Mouse (Mus musculus) kidney, postnatal 4 days (tissue): Measurements from ENCODE around the gene Zfp408.
"Not testable (repeated sequence)": the region's sequence is repeated elsewhere in the genome, so short reads cannot be mapped to it uniquely, and the experiment has no call there.

ENCODE experiments used
- DNase-seq, 2 experiments: peaks; one replicate each; pipeline ENCODE4 v3.0.0; 2021; ENCODE audit warnings: mixed read lengths in 2 of 2

Gene Zfp408

GRCm38 (mm10) chr2:91650360-91650995, 887 bp upstream of the Zfp408 start:
- no peak for DNase-seq

- peak; percentile 24 to 43 for DNase-seq
Measured at GRCm38 (mm10) chr2:91649152-91649551, 439 bp downstream of the Zfp408 start.

GRCm38 (mm10) chr2:91646733-91647132, 2.9 kb downstream of the Zfp408 start:
- peak; percentile 78 for DNase-seq

GRCm38 (mm10) chr2:91645811-91646210, 3.8 kb downstream of the Zfp408 start:
- DNase-seq = no peak

- DNase-seq = no peak
Measured at GRCm38 (mm10) chr2:91645354-91645753, 4.2 kb downstream of the Zfp408 start.

- DNase-seq = no peak
Measured at GRCm38 (mm10) chr2:91644021-91644420, 5.6 kb downstream of the Zfp408 start.

- no peak for DNase-seq
Measured at GRCm38 (mm10) chr2:91642825-91643415, 6.7 kb downstream of the Zfp408 start.

- no peak for DNase-seq
Measured at GRCm38 (mm10) chr2:91638931-91639330, 10.7 kb downstream of the Zfp408 start.

GRCm38 (mm10) chr2:91636727-91637338, 12.8 kb downstream of the Zfp408 start:
- DNase-seq = no peak

- no peak for DNase-seq
Measured at GRCm38 (mm10) chr2:91636229-91636628, 13.4 kb downstream of the Zfp408 start, which contains the start of gene F2. Gene F2 (minus strand): TSS chr2:91636414.

GRCm38 (mm10) chr2:91635486-91635885, 14.1 kb downstream of the Zfp408 start:
- DNase-seq = no peak

GRCm38 (mm10) chr2:91634841-91635240, 14.8 kb downstream of the Zfp408 start:
- DNase-seq = no peak

- no peak for DNase-seq
Measured at GRCm38 (mm10) chr2:91633334-91633977, 16.1 kb downstream of the Zfp408 start.

GRCm38 (mm10) chr2:91632316-91632715, 17.3 kb downstream of the Zfp408 start:
- no peak for DNase-seq

GRCm38 (mm10) chr2:91631826-91632225, 17.8 kb downstream of the Zfp408 start:
- DNase-seq = no peak

- DNase-seq = no peak
Measured at GRCm38 (mm10) chr2:91630384-91630783, 19.2 kb downstream of the Zfp408 start.

GRCm38 (mm10) chr2:91629682-91630081, 19.9 kb downstream of the Zfp408 start:
- no peak for DNase-seq

- DNase-seq = no peak
Measured at GRCm38 (mm10) chr2:91628171-91628570, 21.4 kb downstream of the Zfp408 start.

GRCm38 (mm10) chr2:91627486-91627885, 22.1 kb downstream of the Zfp408 start:
- no peak for DNase-seq

GRCm38 (mm10) chr2:91623366-91623765, 26.2 kb downstream of the Zfp408 start:
- DNase-seq = not testable (repeated sequence)

GRCm38 (mm10) chr2:91622356-91622755, 27.2 kb downstream of the Zfp408 start:
- DNase-seq = no peak

- DNase-seq = not testable (repeated sequence)
Measured at GRCm38 (mm10) chr2:91609370-91609769, 40.2 kb downstream of the Zfp408 start.

- no peak for DNase-seq
Measured at GRCm38 (mm10) chr2:91602389-91602788, 47.2 kb downstream of the Zfp408 start.

GRCm38 (mm10) chr2:91600475-91600874, 49.1 kb downstream of the Zfp408 start:
- no peak for DNase-seq
